Mouse (Mus musculus): ENCODE results near the gene Mogat2. TPM values are rescaled to one million over a fixed set of nuclear protein-coding genes. Genes with fewer than 3 reads are reported as not detected.

Mogat2 gene
- polyA plus RNA-seq, 1 experiment from 2014 or later = 48.6 TPM

GRCm38 (mm10) chr7:99229411-99229810 lies 9.0 kb downstream of the Mogat2 start:
- no peak for ATAC-seq (replicated peaks; ENCODE audit: low FRiP score, low TSS enrichment, low read depth)
- 13% methylated on average over 2 of the region's 2 CpGs for WGBS
- no peaks in the 10 kb centered on the region for H3K36me3 ChIP-seq (ENCODE audit: control insufficient read depth, insufficient read depth, low read length)
- no peaks in the 10 kb centered on the region for H3K9me3 ChIP-seq (ENCODE audit: control insufficient read depth, low read length)
- no peak overlapping the region for H3K9ac ChIP-seq (ENCODE audit: low read length)
- no peak overlapping the region for H3K27ac ChIP-seq (ENCODE audit: low read depth)
- peak; percentile 80 for DNase-seq (ENCODE audit: low spot score)
- H3K4me2 ChIP-seq (ENCODE audit: low read length) = no peak overlapping the region
- no peak overlapping the region for H3K4me3 ChIP-seq (ENCODE audit: low read depth, low read length)
- no peaks in the 10 kb centered on the region for H3K27me3 ChIP-seq (replicated peaks; ENCODE audit: control insufficient read depth, insufficient read depth, low read length)
- H3K4me1 ChIP-seq (replicated peaks; ENCODE audit: control insufficient read depth, insufficient read depth, low read length) = no peaks in the 10 kb centered on the region

- H3K9me3 ChIP-seq (ENCODE audit: control insufficient read depth, low read length) = no peaks in the 10 kb centered on the region
- H3K36me3 ChIP-seq (ENCODE audit: control insufficient read depth, insufficient read depth, low read length) = no peaks in the 10 kb centered on the region
- H3K27ac ChIP-seq (ENCODE audit: low read depth) = no peak overlapping the region
- H3K4me3 ChIP-seq (ENCODE audit: low read depth, low read length) = no peak overlapping the region
- no peak overlapping the region for H3K4me2 ChIP-seq (ENCODE audit: low read length)
- no peak for DNase-seq (ENCODE audit: low spot score)
- no peaks in the 10 kb centered on the region for H3K4me1 ChIP-seq (replicated peaks; ENCODE audit: control insufficient read depth, insufficient read depth, low read length)
- H3K27me3 ChIP-seq (replicated peaks; ENCODE audit: control insufficient read depth, insufficient read depth, low read length) = no peaks in the 10 kb centered on the region
- H3K9ac ChIP-seq (ENCODE audit: low read length) = no peak overlapping the region
- ATAC-seq (replicated peaks; ENCODE audit: low FRiP score, low TSS enrichment, low read depth) = no peak
- 77% methylated on average over 8 of the region's 8 CpGs for WGBS
These were observed 9.6 kb downstream of the Mogat2 start for GRCm38 (mm10) chr7:99228825-99229224.

GRCm38 (mm10) chr7:99227267-99227666 lies 11.2 kb downstream of the Mogat2 start:
- Histone ChIP-seq H3K4me2 (ENCODE audit: low read length) (no peak overlapping the region), H3K4me3 (ENCODE audit: low read depth, low read length) (no peak overlapping the region), H3K27me3 (replicated peaks; ENCODE audit: control insufficient read depth, insufficient read depth, low read length) (no peaks in the 10 kb centered on the region), H3K4me1 (replicated peaks; ENCODE audit: control insufficient read depth, insufficient read depth, low read length) (no peaks in the 10 kb centered on the region), H3K9me3 (ENCODE audit: control insufficient read depth, low read length) (no peaks in the 10 kb centered on the region), H3K36me3 (ENCODE audit: control insufficient read depth, insufficient read depth, low read length) (no peaks in the 10 kb centered on the region), H3K27ac (ENCODE audit: low read depth) (no peak overlapping the region), H3K9ac (ENCODE audit: low read length) (no peak overlapping the region)
- DNase-seq (ENCODE audit: low spot score) (no peak), ATAC-seq (replicated peaks; ENCODE audit: low FRiP score, low TSS enrichment, low read depth) (no peak)
- 93% methylated on average over 4 of the region's 4 CpGs for whole genome bisulfite sequencing

GRCm38 (mm10) chr7:99226662-99227061 lies 11.8 kb downstream of the Mogat2 start:
- no peak overlapping the region for H3K9ac ChIP-seq (ENCODE audit: low read length)
- WGBS = 86% methylated on average over 10 of the region's 10 CpGs
- no peaks in the 10 kb centered on the region for H3K9me3 ChIP-seq (ENCODE audit: control insufficient read depth, low read length)
- H3K4me3 ChIP-seq (ENCODE audit: low read depth, low read length) = no peak overlapping the region
- H3K36me3 ChIP-seq (ENCODE audit: control insufficient read depth, insufficient read depth, low read length) = no peaks in the 10 kb centered on the region
- H3K27me3 ChIP-seq (replicated peaks; ENCODE audit: control insufficient read depth, insufficient read depth, low read length) = no peaks in the 10 kb centered on the region
- ATAC-seq (replicated peaks; ENCODE audit: low FRiP score, low TSS enrichment, low read depth) (no peak), DNase-seq (ENCODE audit: low spot score) (no peak)
- no peak overlapping the region for H3K4me2 ChIP-seq (ENCODE audit: low read length)
- no peaks in the 10 kb centered on the region for H3K4me1 ChIP-seq (replicated peaks; ENCODE audit: control insufficient read depth, insufficient read depth, low read length)
- H3K27ac ChIP-seq (ENCODE audit: low read depth) = no peak overlapping the region

GRCm38 (mm10) chr7:99225421-99225820 lies 13.0 kb downstream of the Mogat2 start:
- no peak overlapping the region for H3K9ac ChIP-seq (ENCODE audit: low read length)
- ATAC-seq (replicated peaks; ENCODE audit: low FRiP score, low TSS enrichment, low read depth) (no peak), DNase-seq (ENCODE audit: low spot score) (no peak)
- H3K36me3 ChIP-seq (ENCODE audit: control insufficient read depth, insufficient read depth, low read length) = no peaks in the 10 kb centered on the region
- H3K9me3 ChIP-seq (ENCODE audit: control insufficient read depth, low read length) = no peaks in the 10 kb centered on the region
- H3K27ac ChIP-seq (ENCODE audit: low read depth) = no peak overlapping the region
- no peaks in the 10 kb centered on the region for H3K4me1 ChIP-seq (replicated peaks; ENCODE audit: control insufficient read depth, insufficient read depth, low read length)
- WGBS = 77% methylated on average over 6 of the region's 6 CpGs
- H3K4me3 ChIP-seq (ENCODE audit: low read depth, low read length) = no peak overlapping the region
- H3K4me2 ChIP-seq (ENCODE audit: low read length) = no peak overlapping the region
- no peaks in the 10 kb centered on the region for H3K27me3 ChIP-seq (replicated peaks; ENCODE audit: control insufficient read depth, insufficient read depth, low read length)

- no peak overlapping the region for H3K4me3 ChIP-seq (ENCODE audit: low read depth, low read length)
- no peak overlapping the region for H3K4me2 ChIP-seq (ENCODE audit: low read length)
- 48% methylated on average over 1 of the region's 1 CpGs for whole genome bisulfite sequencing
- H3K9ac ChIP-seq (ENCODE audit: low read length) = no peak overlapping the region
- H3K27me3 ChIP-seq (replicated peaks; ENCODE audit: control insufficient read depth, insufficient read depth, low read length) = no peaks in the 10 kb centered on the region
- ATAC-seq (replicated peaks; ENCODE audit: low FRiP score, low TSS enrichment, low read depth) (peak; percentile 62), DNase-seq (ENCODE audit: low spot score) (no peak)
- no peaks in the 10 kb centered on the region for H3K36me3 ChIP-seq (ENCODE audit: control insufficient read depth, insufficient read depth, low read length)
- no peak overlapping the region for H3K27ac ChIP-seq (ENCODE audit: low read depth)
- no peaks in the 10 kb centered on the region for H3K4me1 ChIP-seq (replicated peaks; ENCODE audit: control insufficient read depth, insufficient read depth, low read length)
- no peaks in the 10 kb centered on the region for H3K9me3 ChIP-seq (ENCODE audit: control insufficient read depth, low read length)
These were observed 13.7 kb downstream of the Mogat2 start for GRCm38 (mm10) chr7:99224648-99225190.

GRCm38 (mm10) chr7:99224225-99224624 lies 14.2 kb downstream of the Mogat2 start:
- H3K4me1 ChIP-seq (replicated peaks; ENCODE audit: control insufficient read depth, insufficient read depth, low read length) = no peaks in the 10 kb centered on the region
- ATAC-seq (replicated peaks; ENCODE audit: low FRiP score, low TSS enrichment, low read depth) = no peak
- no peaks in the 10 kb centered on the region for H3K9me3 ChIP-seq (ENCODE audit: control insufficient read depth, low read length)
- H3K27me3 ChIP-seq (replicated peaks; ENCODE audit: control insufficient read depth, insufficient read depth, low read length) = no peaks in the 10 kb centered on the region
- H3K27ac ChIP-seq (ENCODE audit: low read depth) = no peak overlapping the region
- no peak overlapping the region for H3K4me2 ChIP-seq (ENCODE audit: low read length)
- no peak overlapping the region for H3K4me3 ChIP-seq (ENCODE audit: low read depth, low read length)
- 65% methylated on average over 7 of the region's 7 CpGs for WGBS
- no peak for DNase-seq (ENCODE audit: low spot score)
- H3K36me3 ChIP-seq (ENCODE audit: control insufficient read depth, insufficient read depth, low read length) = no peaks in the 10 kb centered on the region
- no peak overlapping the region for H3K9ac ChIP-seq (ENCODE audit: low read length)

GRCm38 (mm10) chr7:99217338-99218074 lies 20.9 kb downstream of the Mogat2 start:
- Histone ChIP-seq H3K9me3 (ENCODE audit: control insufficient read depth, low read length) (no peaks in the 10 kb centered on the region), H3K27me3 (replicated peaks; ENCODE audit: control insufficient read depth, insufficient read depth, low read length) (no peaks in the 10 kb centered on the region), H3K27ac (ENCODE audit: low read depth) (no peak overlapping the region), H3K36me3 (ENCODE audit: control insufficient read depth, insufficient read depth, low read length) (no peaks in the 10 kb centered on the region), H3K4me1 (replicated peaks; ENCODE audit: control insufficient read depth, insufficient read depth, low read length) (no peaks in the 10 kb centered on the region), H3K9ac (ENCODE audit: low read length) (no peak overlapping the region), H3K4me2 (ENCODE audit: low read length) (no peak overlapping the region), H3K4me3 (ENCODE audit: low read depth, low read length) (no peak overlapping the region)
- 74% methylated on average over 3 of the region's 3 CpGs for WGBS
- ATAC-seq (replicated peaks; ENCODE audit: low FRiP score, low TSS enrichment, low read depth) (no peak), DNase-seq (ENCODE audit: low spot score) (no peak)

GRCm38 (mm10) chr7:99215347-99215855 lies 23.0 kb downstream of the Mogat2 start:
- H3K27me3 ChIP-seq (replicated peaks; ENCODE audit: control insufficient read depth, insufficient read depth, low read length) = no peaks in the 10 kb centered on the region
- H3K36me3 ChIP-seq (ENCODE audit: control insufficient read depth, insufficient read depth, low read length) = no peaks in the 10 kb centered on the region
- H3K27ac ChIP-seq (ENCODE audit: low read depth) = no peak overlapping the region
- ATAC-seq (replicated peaks; ENCODE audit: low FRiP score, low TSS enrichment, low read depth) (peak; percentile 64), DNase-seq (ENCODE audit: low spot score) (peak; percentile 58)
- WGBS = 52% methylated on average over 8 of the region's 8 CpGs
- no peak overlapping the region for H3K4me2 ChIP-seq (ENCODE audit: low read length)
- H3K9ac ChIP-seq (ENCODE audit: low read length) = no peak overlapping the region
- H3K4me3 ChIP-seq (ENCODE audit: low read depth, low read length) = no peak overlapping the region
- no peaks in the 10 kb centered on the region for H3K9me3 ChIP-seq (ENCODE audit: control insufficient read depth, low read length)
- H3K4me1 ChIP-seq (replicated peaks; ENCODE audit: control insufficient read depth, insufficient read depth, low read length) = no peaks in the 10 kb centered on the region
